Mouse (Mus musculus): ENCODE data around the gene Nr6a1.

GRCm38 (mm10) chr2:38916947-38917691 lies 10.4 kb downstream of the Nr6a1 start:
- no peak for TF ChIP-seq CTCF (IDR thresholded peaks at IDR 0.05; ENCODE audit: control insufficient read depth, insufficient read depth, low read length)
- TF ChIP-seq POLR2A (IDR thresholded peaks at IDR 0.05; ENCODE audit: borderline replicate concordance, control insufficient read depth, low read depth, low read length) = no peak
